Mouse (Mus musculus) layer of hippocampus, adult 8-10 months (tissue): ENCODE measurements around the gene LTO1. TPM values are rescaled to one million over a fixed set of nuclear protein-coding genes. Genes with fewer than 3 reads are reported as not detected.
A peak's percentile ranks its signal among the peaks of the same experiment; 100 is the strongest.

Experiments
- DNase-seq, 2 experiments: peaks; one replicate each; pipeline ENCODE4 v3.0.0; 2022; ENCODE audit warnings: low spot score in 2 of 2
- total RNA-seq, 4 experiments: library from RNA; stranded (reverse); gene quantifications; 2 replicates each; pipeline ENCODE4 v1.2.4; 2022

LTO1 gene
- total RNA-seq, 4 experiments from 2014 or later = 25.4 to 28.8 (median 26.5) TPM

- no peak for DNase-seq
These were observed 7.1 kb upstream of the LTO1 start for GRCm38 (mm10) chr7:144907793-144908192.

GRCm38 (mm10) chr7:144908705-144909104 is 6.2 kb upstream of the LTO1 start:
- DNase-seq = no peak

GRCm38 (mm10) chr7:144911121-144911520 is 3.8 kb upstream of the LTO1 start:
- peak in 1 of 2 experiments; percentile 67 for DNase-seq

GRCm38 (mm10) chr7:144912897-144913296 is 2.0 kb upstream of the LTO1 start:
- DNase-seq = no peak

- peak; percentile 69 to 82 for DNase-seq
These were observed 478 bp upstream of the LTO1 start for GRCm38 (mm10) chr7:144914296-144914947.

- DNase-seq = no peak
These were observed 3.9 kb downstream of the LTO1 start for GRCm38 (mm10) chr7:144918823-144919222.

- DNase-seq = no peak
These were observed 12.7 kb downstream of the LTO1 start for GRCm38 (mm10) chr7:144927591-144927990.

GRCm38 (mm10) chr7:144928009-144928888 is 13.3 kb downstream of the LTO1 start:
- no peak for DNase-seq

- DNase-seq = no peak
These were observed 13.9 kb downstream of the LTO1 start for GRCm38 (mm10) chr7:144928889-144929210.

GRCm38 (mm10) chr7:144929506-144929905 is 14.6 kb downstream of the LTO1 start:
- DNase-seq = no peak

GRCm38 (mm10) chr7:144929931-144930330 is 15.0 kb downstream of the LTO1 start:
- no peak for DNase-seq

GRCm38 (mm10) chr7:144931778-144932177 is 16.9 kb downstream of the LTO1 start:
- no peak for DNase-seq

- no peak for DNase-seq
These were observed 17.6 kb downstream of the LTO1 start for GRCm38 (mm10) chr7:144932389-144932937.

GRCm38 (mm10) chr7:144933336-144933735 is 18.4 kb downstream of the LTO1 start:
- DNase-seq = no peak

GRCm38 (mm10) chr7:144933796-144934195 is 18.9 kb downstream of the LTO1 start:
- DNase-seq = no peak

GRCm38 (mm10) chr7:144934901-144935300 is 20.0 kb downstream of the LTO1 start:
- no peak for DNase-seq

GRCm38 (mm10) chr7:144935563-144935962 is 20.7 kb downstream of the LTO1 start:
- DNase-seq = no peak

- DNase-seq = no peak
These were observed 21.5 kb downstream of the LTO1 start for GRCm38 (mm10) chr7:144936311-144936880.

- peak; percentile 76 to 90 for DNase-seq
These were observed 22.6 kb downstream of the LTO1 start for GRCm38 (mm10) chr7:144937490-144937889.

GRCm38 (mm10) chr7:144937899-144938517 is 23.1 kb downstream of the LTO1 start:
- no peak for DNase-seq

- no peak for DNase-seq
These were observed 23.9 kb downstream of the LTO1 start for GRCm38 (mm10) chr7:144938661-144939343.
